Mouse (Mus musculus) neural tube, embryonic 13.5 days (tissue): Measurements from ENCODE around the gene Aftph. TPM values are rescaled to one million over a fixed set of nuclear protein-coding genes. Genes with fewer than 3 reads are reported as not detected.
A peak's percentile ranks its signal among the peaks of the same experiment; 100 is the strongest.
"Not testable (repeated sequence)": the region's sequence is repeated elsewhere in the genome, so short reads cannot be mapped to it uniquely, and the experiment has no call there.

Source experiments
- ATAC-seq: fragments of 200-750 bp; cut with Nextera tagmentation; 2 replicates; pipeline ENCODE4 v1.8.0; 2017; ENCODE audit warnings: low read depth, mild to moderate bottlenecking, moderate TSS enrichment, moderate library complexity
- H3K27ac ChIP-seq: fragments of 300-500 bp; sonication (generic); replicated peaks from 2 replicates; pipeline ENCODE4 v1.5.1; 2015; ENCODE audit warnings: moderate library complexity, mild to moderate bottlenecking, inconsistent platforms
- H3K27me3 ChIP-seq: fragments of 300-500 bp; sonication (generic); 2 replicates; pipeline ENCODE4 v1.6.1; 2015; ENCODE audit warnings: mild to moderate bottlenecking, inconsistent platforms
- H3K36me3 ChIP-seq: fragments of 300-500 bp; sonication (generic); 2 replicates; pipeline ENCODE4 v1.6.1; 2015; ENCODE audit warnings: mild to moderate bottlenecking, inconsistent platforms
- H3K4me1 ChIP-seq: fragments of 300-500 bp; sonication (generic); replicated peaks from 2 replicates; pipeline ENCODE4 v1.6.1; 2015; ENCODE audit warnings: inconsistent platforms
- H3K4me2 ChIP-seq: fragments of 300-500 bp; sonication (generic); 2 replicates; pipeline ENCODE4 v1.6.1; 2015; ENCODE audit warnings: inconsistent platforms, mild to moderate bottlenecking, moderate library complexity
- H3K4me3 ChIP-seq: fragments of 300-500 bp; sonication (generic); 2 replicates; pipeline ENCODE4 v1.5.1; 2015; ENCODE audit warnings: mild to moderate bottlenecking, inconsistent platforms
- H3K9ac ChIP-seq: fragments of 300-500 bp; sonication (generic); 2 replicates; pipeline ENCODE4 v1.6.1; 2015; ENCODE audit warnings: moderate library complexity, mild to moderate bottlenecking, inconsistent platforms
- H3K9me3 ChIP-seq: fragments of 300-500 bp; sonication (generic); 2 replicates; pipeline ENCODE4 v1.6.1; 2016; ENCODE audit warnings: inconsistent platforms
- WGBS: fragments of 180-500 bp; shearing (Covaris S2); methylation state at CpG from one replicate; pipeline ENCODE4 v1.1.7; 2015; 5-methylcytosine and 5-hydroxymethylcytosine counted together
- polyA plus RNA-seq: library from polyadenylated mRNA; unstranded; fragments of >200 nt; fragmentation: Nextera tagmentation; extraction: Ambion mirVana; gene quantifications from 2 replicates; pipeline ENCODE4 v1.2.1, GENCODE M21; 2015

Gene Aftph
- polyA plus RNA-seq, 1 experiment from 2014 or later: 38.3 TPM

DNA sequence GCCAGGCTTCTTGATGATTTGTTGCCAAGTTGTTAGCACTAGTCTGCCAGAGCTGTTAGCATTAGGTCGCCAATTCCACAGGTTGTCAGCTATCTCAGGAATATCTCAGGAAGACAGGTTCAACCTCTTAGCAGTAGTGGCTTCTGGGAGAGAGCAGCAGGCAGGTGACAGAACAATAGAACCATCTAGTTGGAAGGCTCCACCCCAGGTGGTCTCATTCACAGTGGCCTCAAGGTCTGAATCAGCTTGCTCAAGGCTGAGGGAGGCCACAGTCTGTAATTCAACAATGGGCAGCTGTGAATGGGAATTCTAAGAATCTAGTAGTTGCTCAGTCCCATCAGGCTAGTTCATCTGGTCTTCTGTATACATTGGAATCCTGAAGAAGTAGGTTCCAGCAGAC is 31.3 kb upstream of the Aftph start:
- Histone ChIP-seq H3K27ac (no peak overlapping the region), H3K4me1 (no peaks in the 10 kb centered on the region), H3K4me2 (no peak overlapping the region), H3K27me3 (no peaks in the 10 kb centered on the region), H3K4me3 (no peak overlapping the region), H3K9ac (no peak overlapping the region), H3K36me3 (no peaks in the 10 kb centered on the region), H3K9me3 (no peaks in the 10 kb centered on the region)
- 68% methylated on average over 1 of the region's 1 CpGs for WGBS
- no peak for ATAC-seq

DNA sequence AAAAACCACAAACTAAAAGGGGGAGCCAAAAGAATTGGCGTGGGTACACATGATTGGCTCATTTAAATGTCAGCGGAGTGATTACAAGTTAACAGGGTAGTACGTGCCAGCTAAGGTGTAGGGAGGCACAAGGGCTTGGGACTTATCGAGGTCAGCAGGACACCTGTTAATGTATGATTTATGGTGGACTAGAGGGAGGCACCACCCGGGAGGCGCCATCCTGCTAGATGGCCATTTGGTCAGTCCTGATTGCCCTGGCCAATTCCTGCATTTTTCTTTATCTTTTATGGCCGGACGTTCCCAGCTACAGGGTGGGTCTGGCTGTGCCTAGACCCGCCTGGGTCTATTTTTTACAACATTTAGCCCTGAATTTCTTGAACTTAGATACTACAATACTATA is 30.4 kb upstream of the Aftph start:
- 47% methylated on average over 9 of the region's 9 CpGs for WGBS

GRCm38 (mm10) chr11:20761984-20762383 is 20.6 kb upstream of the Aftph start:
- not testable (repeated sequence) for H3K36me3 ChIP-seq, H3K27me3 ChIP-seq, H3K4me2 ChIP-seq, H3K9ac ChIP-seq, H3K4me1 ChIP-seq, H3K4me3 ChIP-seq, H3K9me3 ChIP-seq, H3K27ac ChIP-seq, ATAC-seq
- 95% methylated on average over 10 of the region's 10 CpGs for WGBS

More for the DNA sequence above, 30.4 kb upstream of the Aftph start:
- H3K9me3 ChIP-seq, H3K4me3 ChIP-seq, H3K36me3 ChIP-seq, H3K9ac ChIP-seq, H3K4me1 ChIP-seq, ATAC-seq, H3K27ac ChIP-seq, H3K4me2 ChIP-seq, H3K27me3 ChIP-seq: not testable (repeated sequence)

GRCm38 (mm10) chr11:20750573-20750972 is 9.2 kb upstream of the Aftph start:
- no peak overlapping the region for H3K27ac ChIP-seq
- 83% methylated on average over 2 of the region's 2 CpGs for WGBS
- H3K9me3 ChIP-seq: peaks cover 11% of the 10 kb centered on the region
- H3K4me2 ChIP-seq: no peak overlapping the region
- H3K4me3 ChIP-seq: no peak overlapping the region
- ATAC-seq: no peak
- H3K9ac ChIP-seq: no peak overlapping the region
- H3K4me1 ChIP-seq: no peaks in the 10 kb centered on the region
- H3K27me3 ChIP-seq: no peaks in the 10 kb centered on the region
- H3K36me3 ChIP-seq: no peaks in the 10 kb centered on the region

GRCm38 (mm10) chr11:20743353-20743752 is 2.0 kb upstream of the Aftph start:
- Histone ChIP-seq H3K4me2 (no peak overlapping the region), H3K4me3 (no peak overlapping the region), H3K27me3 (no peaks in the 10 kb centered on the region), H3K4me1 (peaks cover 12% of the 10 kb centered on the region), H3K36me3 (no peaks in the 10 kb centered on the region), H3K9me3 (no peaks in the 10 kb centered on the region), H3K27ac (no peak overlapping the region), H3K9ac (no peak overlapping the region)
- ATAC-seq: no peak

DNA sequence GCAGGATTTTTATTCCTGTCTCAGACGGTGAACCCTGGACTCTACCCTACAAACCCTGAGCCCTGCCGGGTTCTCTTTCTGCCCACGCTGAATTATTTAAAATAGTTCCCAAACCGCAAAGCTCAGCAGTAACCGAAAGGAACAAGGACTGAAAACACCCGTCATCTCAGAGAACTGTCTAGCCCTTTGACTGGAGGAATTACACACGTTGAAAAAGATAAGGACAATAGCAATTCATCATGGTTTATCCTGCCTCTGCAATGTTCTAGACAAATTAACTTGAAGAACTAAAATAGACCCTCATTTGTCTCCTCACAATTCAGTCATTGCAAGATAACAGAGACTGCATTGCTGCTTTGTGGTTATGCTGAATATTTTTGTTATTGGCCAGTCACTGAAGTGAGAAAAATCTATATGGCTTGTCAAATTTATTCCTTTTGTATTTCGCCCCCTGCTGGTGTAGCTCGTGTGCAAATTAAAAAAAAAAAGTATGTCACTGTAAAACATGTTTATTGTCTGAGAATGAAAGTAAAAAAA is 1.0 kb upstream of the Aftph start:
- H3K36me3 ChIP-seq: no peaks in the 10 kb centered on the region
- H3K9ac ChIP-seq: peak overlapping the region; percentile 79
- H3K27me3 ChIP-seq: no peaks in the 10 kb centered on the region
- H3K4me2 ChIP-seq: peak overlapping the region; percentile 77
- peaks cover 12% of the 10 kb centered on the region for H3K4me1 ChIP-seq
- H3K4me3 ChIP-seq: peak overlapping the region; percentile 94
- peak; percentile 13 for ATAC-seq
- H3K27ac ChIP-seq: peak overlapping the region; percentile 98
- under 1% methylated on average over 9 of the region's 9 CpGs for WGBS
- no peaks in the 10 kb centered on the region for H3K9me3 ChIP-seq

DNA sequence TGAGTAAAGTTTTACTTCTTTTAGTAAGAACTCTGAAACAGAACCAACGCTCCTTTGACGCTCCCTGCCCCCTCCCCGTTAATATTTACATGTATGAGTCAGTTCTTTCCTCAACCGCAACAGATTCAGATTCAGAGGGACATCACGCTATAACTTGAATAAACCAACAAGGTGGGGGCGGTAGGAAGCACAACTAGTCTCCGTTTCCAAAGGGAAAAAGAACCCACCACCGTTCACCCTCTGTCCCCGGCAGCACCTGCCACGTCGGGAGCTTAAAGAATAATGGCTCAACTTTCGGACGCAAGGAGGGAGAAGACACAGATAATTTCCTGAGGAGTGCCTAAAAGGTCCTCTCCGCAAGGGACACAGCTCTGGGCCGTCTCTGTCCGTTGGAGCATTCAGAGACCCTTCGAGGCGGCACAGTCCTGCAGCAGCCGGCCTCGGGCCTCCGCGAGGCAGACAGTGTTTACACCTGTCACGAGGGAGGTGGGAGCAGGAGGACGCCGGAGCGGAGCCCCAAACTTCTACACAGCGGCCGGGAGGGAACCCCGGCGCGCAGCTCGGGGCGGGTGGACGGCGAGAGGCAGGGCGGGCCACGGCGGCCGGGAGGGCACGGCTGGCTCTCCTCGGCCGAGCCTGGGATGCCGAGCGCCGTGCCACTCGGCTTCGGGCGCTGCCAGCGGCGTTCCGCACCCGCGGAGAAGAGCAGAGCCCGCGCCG is 748 bp downstream of the Aftph start:
- H3K4me3 ChIP-seq: peak overlapping the region; percentile 94
- peak overlapping the region; percentile 98 for H3K27ac ChIP-seq
- H3K4me1 ChIP-seq: peaks cover 12% of the 10 kb centered on the region
- peak overlapping the region; percentile 94 for H3K9ac ChIP-seq
- WGBS: under 1% methylated on average over 42 of the region's 56 CpGs
- H3K27me3 ChIP-seq: no peaks in the 10 kb centered on the region
- peak overlapping the region; percentile 84 for H3K4me2 ChIP-seq
- H3K36me3 ChIP-seq: no peaks in the 10 kb centered on the region; the same call in 1 of the 2 replicates
- ATAC-seq: peak; percentile 62
- no peaks in the 10 kb centered on the region for H3K9me3 ChIP-seq

- peaks cover 17% of the 10 kb centered on the region for H3K4me1 ChIP-seq
- 73% methylated on average over 3 of the region's 3 CpGs for WGBS
- H3K4me2 ChIP-seq: no peak overlapping the region
- H3K9me3 ChIP-seq: no peaks in the 10 kb centered on the region
- H3K36me3 ChIP-seq: no peaks in the 10 kb centered on the region; the same call in 1 of the 2 replicates
- no peak overlapping the region for H3K4me3 ChIP-seq
- H3K27ac ChIP-seq: no peak overlapping the region
- H3K9ac ChIP-seq: no peak overlapping the region
- ATAC-seq: no peak
- no peaks in the 10 kb centered on the region for H3K27me3 ChIP-seq
These were observed 7.3 kb downstream of the Aftph start for GRCm38 (mm10) chr11:20734066-20734465.

DNA sequence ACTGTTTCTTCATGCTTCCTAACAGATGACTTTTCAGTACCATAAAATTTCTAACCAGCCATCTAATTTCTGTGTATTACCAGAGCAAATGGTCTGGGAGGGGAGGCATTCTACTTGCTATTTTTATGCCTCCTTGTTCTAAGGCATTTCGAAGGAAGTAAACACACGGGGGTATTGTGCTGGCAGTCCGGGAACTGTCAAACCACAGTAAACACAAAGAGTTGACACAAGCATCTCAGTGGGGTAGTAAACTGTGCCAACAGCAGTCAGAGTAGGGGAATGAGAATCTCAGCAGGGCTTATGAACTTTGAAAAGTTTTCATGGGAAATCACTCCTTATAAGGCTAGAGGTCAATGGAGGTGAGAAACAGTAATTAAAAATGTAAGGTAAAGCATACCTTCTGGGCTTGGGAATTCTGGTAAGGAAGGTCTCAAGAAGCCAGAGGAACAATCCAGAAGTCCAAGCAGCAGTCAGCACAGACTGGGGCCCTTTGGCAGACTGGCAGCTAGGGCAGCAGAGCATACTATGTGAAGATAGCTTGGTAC is 7.8 kb downstream of the Aftph start:
- Histone ChIP-seq H3K9me3 (no peaks in the 10 kb centered on the region), H3K36me3 (no peaks in the 10 kb centered on the region; the same call in 1 of the 2 replicates), H3K27me3 (no peaks in the 10 kb centered on the region), H3K27ac (no peak overlapping the region), H3K4me2 (no peak overlapping the region), H3K4me1 (peaks cover 12% of the 10 kb centered on the region), H3K9ac (no peak overlapping the region), H3K4me3 (no peak overlapping the region)
- 44% methylated on average over 3 of the region's 3 CpGs for WGBS
- ATAC-seq: no peak

DNA sequence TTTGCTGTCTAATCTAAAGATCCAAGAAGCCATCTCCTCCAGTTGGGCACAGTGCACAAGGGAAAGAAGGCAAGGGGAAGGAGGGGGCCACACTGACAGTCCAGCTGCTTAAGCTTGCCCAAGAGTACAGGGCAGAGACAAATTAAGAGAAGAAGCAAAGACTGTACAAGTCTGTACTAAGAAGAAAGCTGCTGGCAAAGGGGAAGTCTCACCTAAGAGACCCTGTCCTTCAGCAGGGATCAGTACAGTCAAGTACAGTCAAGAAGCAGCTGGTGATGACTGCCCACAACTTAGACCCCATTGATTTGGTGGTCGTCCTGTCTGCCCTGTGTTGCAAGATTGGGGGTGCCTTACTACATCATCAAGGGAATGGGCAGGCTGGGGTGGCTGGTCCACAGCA is 12.0 kb downstream of the Aftph start:
- H3K4me2 ChIP-seq: no peak overlapping the region
- H3K27ac ChIP-seq: no peak overlapping the region
- no peak for ATAC-seq
- H3K4me1 ChIP-seq: peaks cover 7% of the 10 kb centered on the region; the same call in 1 of the 2 replicates
- H3K9ac ChIP-seq: no peak overlapping the region
- 96% methylated on average over 1 of the region's 1 CpGs for WGBS
- H3K9me3 ChIP-seq: no peaks in the 10 kb centered on the region
- H3K36me3 ChIP-seq: peaks cover 21% of the 10 kb centered on the region
- no peaks in the 10 kb centered on the region for H3K27me3 ChIP-seq
- H3K4me3 ChIP-seq: no peak overlapping the region

GRCm38 (mm10) chr11:20728044-20728443 is 13.3 kb downstream of the Aftph start:
- 96% methylated on average over 2 of the region's 2 CpGs for WGBS
- no peak overlapping the region for H3K27ac ChIP-seq
- H3K4me3 ChIP-seq: no peak overlapping the region

DNA sequence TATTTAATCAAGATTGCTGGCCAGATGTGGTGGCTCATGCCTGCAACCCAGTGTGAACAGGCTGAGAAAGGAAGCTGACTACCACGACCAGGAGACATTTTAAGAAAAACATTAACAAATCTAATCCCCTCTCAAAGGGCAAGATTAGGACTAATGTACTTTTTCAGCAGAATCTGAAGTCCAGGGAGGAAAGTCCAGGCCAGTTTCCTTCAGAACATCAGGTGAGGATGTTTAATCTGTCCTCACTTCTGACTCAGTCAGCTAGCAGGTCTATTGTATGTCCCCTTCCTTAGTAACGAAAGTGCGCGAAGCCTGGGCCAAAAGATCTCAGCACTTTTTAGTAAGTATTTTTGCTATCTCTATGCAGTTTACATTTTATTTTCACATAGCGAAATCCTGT is 17.8 kb downstream of the Aftph start:
- no peak overlapping the region for H3K4me2 ChIP-seq
- no peak overlapping the region for H3K4me3 ChIP-seq
- H3K9me3 ChIP-seq: no peaks in the 10 kb centered on the region
- H3K36me3 ChIP-seq: peaks cover 33% of the 10 kb centered on the region
- no peaks in the 10 kb centered on the region for H3K27me3 ChIP-seq
- no peak overlapping the region for H3K9ac ChIP-seq
- ATAC-seq: no peak
- H3K27ac ChIP-seq: no peak overlapping the region
- WGBS: 95% methylated on average over 5 of the region's 5 CpGs
- no peaks in the 10 kb centered on the region for H3K4me1 ChIP-seq

More at GRCm38 (mm10) chr11:20728044-20728443, 13.3 kb downstream of the Aftph start:
- Histone ChIP-seq H3K36me3 (peaks cover 21% of the 10 kb centered on the region), H3K9me3 (no peaks in the 10 kb centered on the region), H3K4me2 (no peak overlapping the region), H3K4me1 (0 out of 2 replicates have a peak, but pooled peaks cover 2% of the 10 kb centered on the region), H3K27me3 (no peaks in the 10 kb centered on the region), H3K9ac (no peak overlapping the region)
- ATAC-seq: no peak
